Mouse (Mus musculus) regulatory T cell (primary cell): ENCODE data around the gene Gtf3c4.

ENCODE experiments used
- in situ Hi-C: fragments of 300-600 bp; cut with MboI, MseI; formaldehyde crosslinking; loops from one replicate; pipeline ENCODE4 v1.15.1; 2025; ENCODE audit warnings: high pct_unique_total_duplicates

Gene Gtf3c4

DNA sequence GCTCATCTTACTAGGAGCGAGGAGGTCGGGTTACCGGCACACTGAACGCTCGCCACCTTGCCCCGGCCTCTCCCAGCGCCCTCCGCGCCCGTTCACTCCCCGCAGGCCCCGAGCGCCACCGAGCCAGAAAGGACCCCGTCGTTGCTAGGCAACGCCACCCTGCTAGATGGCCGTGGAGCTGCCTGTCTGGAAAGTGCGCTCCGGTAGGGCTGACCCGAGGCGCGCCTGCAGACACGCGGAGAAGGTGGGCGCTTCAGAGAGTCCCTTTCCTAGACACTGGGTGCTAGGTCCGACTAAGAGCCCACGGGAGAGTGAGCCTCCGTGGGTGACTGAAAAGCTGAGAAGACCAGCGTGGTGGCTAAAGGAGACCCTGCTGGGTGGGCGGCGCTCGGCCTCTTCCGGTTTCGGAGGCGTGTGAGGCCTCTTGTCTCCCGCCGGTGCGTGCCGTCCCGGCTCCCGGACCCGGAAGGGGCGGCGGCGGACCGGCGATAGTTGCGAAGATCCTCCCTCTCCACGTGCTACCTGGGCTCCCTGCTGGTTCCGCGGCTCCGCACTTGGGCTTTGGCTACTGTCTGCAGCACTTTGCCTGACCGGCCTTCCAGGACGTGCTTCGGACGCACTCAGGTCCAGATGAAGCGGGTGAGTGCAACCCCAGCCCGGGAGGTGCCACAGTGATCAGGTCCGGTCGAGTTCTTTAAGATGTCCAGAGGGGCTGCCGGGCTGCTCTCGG is at the start of gene Gtf3c4, which contains the start of gene Ddx31:
Gtf3c4 (minus strand) TSS at position 139 of the 730 bp plus-strand sequence.
Ddx31 (plus strand) TSS at position 185 of the 730 bp plus-strand sequence.
- in situ Hi-C loops, result no loop called here

DNA sequence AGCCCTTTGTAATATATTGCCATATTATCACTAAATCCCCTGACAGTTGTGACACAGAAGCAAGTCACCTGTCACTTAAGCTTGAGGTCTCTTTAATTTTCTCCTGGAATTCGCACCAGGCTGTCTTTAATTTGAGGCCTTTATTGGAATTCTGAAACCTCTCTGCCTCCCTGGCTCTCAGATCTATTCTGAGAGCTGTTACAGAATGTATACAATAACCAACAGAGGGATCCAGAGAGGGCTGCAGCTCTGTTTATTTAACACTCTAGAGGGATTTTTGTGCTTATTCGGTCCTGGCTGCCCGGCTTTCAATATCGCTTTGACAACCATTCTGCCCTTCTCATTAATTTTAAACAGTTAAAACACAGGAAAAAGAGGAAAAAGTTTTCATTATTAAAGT is 44.8 kb upstream of the Gtf3c4 start:
- in situ Hi-C loops, result no loop called here

- in situ Hi-C loops, result no loop called here
Measured at GRCm38 (mm10) chr2:28882826-28883485, 42.8 kb upstream of the Gtf3c4 start.

- in situ Hi-C loops, result no loop called here
Measured at GRCm38 (mm10) chr2:28882047-28882446, 41.9 kb upstream of the Gtf3c4 start.

GRCm38 (mm10) chr2:28881275-28881674 is 41.1 kb upstream of the Gtf3c4 start:
- in situ Hi-C loops, result no loop called here

DNA sequence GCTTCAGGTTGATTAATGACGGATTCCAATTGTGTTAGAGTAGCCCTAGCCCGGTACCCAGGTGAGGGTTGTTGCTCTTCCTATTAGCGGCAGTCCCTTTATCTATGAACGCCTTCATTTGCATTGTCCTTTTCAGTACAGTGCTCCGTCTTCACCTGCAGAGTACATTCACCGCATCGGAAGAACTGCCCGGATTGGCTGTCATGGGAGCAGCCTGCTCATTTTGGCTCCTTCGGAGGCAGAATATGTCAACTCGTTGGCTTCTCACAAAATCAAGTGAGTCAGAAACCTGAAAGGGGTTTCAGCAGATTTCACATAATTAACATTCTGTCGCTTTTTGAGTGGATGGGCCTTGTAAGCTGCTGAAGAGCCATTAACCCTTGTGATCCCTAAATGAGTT is 35.4 kb upstream of the Gtf3c4 start:
- in situ Hi-C loops, result no loop called here

DNA sequence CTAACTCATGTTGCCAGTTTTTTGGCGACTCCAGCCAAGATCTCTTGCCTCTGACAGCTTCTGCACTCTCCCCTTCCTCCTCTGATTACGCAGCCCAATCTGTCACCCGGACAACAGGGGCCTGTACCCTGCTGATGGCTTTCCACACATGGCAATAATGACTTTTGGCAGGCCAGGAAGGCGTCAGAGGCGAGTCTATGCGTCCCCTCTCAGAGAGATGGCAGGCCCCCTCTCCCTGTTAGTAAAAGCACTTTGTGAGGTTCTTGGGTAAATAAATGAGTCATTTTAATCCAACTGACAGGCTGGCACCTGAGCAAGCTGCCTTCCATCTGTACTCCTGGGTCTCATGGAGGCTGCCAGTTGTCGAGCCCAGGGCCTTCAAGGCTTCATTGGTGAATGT is 27.3 kb upstream of the Gtf3c4 start:
- in situ Hi-C loops, result no loop called here

GRCm38 (mm10) chr2:28863857-28864256 is 23.7 kb upstream of the Gtf3c4 start:
- in situ Hi-C loops, result no loop called here

DNA sequence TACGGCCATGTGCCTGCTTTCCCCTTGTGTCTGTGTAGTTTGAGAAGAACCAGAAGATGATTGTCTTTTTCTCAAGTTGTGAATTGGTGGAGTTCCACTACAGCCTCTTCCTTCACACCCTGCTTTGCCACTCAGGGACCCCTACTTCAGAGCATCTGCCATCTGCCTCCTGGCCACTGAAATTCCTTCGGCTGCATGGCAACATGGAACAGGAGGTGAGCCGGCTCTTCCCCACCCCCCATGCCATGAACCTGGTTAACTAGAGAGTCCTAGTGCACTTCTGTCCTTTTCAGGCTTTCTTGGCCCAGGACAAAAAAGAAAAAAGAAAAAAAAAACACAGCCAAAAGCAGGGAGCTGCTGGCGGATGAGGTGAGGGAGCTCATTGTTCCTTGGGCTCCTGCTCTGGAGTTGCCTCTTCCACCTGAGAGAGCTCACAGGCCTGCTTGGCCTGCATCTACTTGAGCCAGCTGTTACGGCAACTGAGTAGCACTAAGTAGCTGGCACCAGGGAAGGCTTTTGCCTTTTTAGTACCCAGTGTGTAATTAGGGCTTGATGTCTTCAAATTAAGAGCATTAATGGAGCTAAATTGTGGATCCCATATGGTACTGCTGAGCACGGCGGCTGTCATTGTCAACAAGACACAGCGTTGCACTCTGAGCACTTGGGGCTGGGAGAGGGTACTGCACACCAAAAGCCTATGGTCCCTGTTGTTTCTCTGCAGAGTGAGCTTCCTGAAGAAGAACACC is 20.7 kb upstream of the Gtf3c4 start:
- in situ Hi-C loops, result no loop called here

DNA sequence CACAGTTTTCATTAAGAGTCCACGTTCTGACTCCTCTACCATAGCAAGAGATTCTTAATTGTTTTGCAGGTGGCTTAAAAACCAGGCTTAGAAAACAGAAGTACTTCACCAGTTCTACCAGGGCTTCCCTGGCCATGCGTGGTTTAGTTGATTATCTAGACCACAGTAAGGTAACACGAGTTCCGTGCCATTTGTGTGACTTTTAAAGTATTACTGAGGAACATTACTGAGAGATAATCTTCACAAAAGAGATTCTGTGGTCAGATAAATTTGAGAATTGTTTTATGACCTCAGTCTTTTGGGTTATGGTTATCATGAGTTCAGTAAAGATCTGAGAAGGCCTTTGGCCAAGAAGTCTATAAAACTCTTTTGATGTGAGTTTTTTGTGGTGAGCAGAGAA is 19.1 kb upstream of the Gtf3c4 start:
- in situ Hi-C loops, result no loop called here

DNA sequence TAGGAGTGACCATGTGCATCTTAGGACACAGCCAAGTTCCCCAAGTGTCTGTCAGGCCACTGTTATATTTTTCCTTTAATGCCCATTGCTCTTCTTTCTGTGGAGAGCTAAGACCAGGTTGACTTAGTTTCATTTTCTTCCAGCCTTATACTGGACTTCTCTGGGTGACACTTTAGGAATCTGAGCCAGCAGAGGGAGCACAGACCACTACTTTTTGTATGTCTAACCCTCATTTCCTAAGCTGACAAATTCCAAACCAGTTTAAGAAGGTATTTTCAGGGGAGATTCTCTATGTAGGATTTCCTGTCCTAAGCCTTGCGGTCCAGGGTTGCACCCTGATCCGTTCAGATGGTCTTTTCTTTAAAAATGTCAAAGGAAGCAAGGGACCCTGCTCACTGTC is 15.6 kb upstream of the Gtf3c4 start:
- in situ Hi-C loops, result no loop called here

DNA sequence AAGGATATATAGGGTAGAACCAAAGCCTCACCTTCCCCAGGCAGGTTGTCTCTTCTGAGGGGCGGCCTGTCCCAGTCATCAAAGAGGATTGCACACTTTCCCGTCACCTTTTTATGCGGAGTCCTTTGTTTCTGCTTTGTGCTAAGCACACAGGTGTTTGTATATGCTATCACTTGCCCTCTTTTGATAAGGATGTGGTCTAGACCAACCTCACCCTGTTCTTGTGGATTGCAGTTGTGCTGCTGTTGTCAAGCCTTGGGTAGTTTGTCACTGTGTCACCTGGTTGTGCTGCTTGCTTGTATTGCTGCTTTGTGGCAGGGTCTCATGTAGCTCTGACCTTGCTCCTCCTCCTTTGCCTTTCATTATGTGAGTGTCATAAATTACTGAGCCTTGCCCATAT is 12.4 kb upstream of the Gtf3c4 start:
- in situ Hi-C loops, result no loop called here

DNA sequence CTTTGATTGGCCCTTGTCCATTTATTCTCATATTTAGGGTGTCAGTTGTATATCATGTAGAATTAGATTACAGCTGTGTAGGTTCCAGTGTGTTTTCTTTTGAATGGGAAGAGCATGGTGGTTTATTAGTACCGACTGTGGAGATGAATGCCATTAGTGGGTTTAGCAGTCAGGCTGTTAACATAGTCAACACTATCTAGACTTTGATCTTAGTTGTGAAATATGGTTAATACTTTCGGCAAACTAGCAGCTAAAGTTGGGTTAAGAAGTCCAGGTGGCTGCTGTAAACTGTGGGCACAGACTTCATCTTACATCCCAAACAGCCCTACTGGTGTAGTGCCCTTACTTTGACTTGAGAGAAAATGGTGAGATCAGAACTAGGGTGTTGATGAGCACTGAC is 8.7 kb upstream of the Gtf3c4 start:
- in situ Hi-C loops, result no loop called here

DNA sequence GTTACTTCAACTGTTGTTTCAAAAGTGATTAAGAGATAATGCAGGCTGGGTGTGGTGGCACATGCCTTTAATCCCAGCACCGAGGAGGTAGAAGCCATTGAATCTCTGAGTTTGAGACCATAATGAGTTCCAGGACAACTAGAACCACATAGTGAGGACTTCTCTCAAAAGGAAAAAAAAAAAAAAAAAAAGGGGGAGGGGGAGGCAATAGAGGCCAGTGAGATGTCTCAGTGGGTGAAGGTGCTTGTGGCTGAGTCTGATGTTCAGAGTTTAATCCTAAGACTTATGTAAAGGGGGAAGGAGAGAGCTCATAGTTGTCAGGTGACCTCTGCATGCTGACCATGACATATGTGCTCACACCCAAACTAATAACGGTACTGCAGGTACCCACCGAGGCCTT is 1.9 kb upstream of the Gtf3c4 start:
- in situ Hi-C loops, result no loop called here

DNA sequence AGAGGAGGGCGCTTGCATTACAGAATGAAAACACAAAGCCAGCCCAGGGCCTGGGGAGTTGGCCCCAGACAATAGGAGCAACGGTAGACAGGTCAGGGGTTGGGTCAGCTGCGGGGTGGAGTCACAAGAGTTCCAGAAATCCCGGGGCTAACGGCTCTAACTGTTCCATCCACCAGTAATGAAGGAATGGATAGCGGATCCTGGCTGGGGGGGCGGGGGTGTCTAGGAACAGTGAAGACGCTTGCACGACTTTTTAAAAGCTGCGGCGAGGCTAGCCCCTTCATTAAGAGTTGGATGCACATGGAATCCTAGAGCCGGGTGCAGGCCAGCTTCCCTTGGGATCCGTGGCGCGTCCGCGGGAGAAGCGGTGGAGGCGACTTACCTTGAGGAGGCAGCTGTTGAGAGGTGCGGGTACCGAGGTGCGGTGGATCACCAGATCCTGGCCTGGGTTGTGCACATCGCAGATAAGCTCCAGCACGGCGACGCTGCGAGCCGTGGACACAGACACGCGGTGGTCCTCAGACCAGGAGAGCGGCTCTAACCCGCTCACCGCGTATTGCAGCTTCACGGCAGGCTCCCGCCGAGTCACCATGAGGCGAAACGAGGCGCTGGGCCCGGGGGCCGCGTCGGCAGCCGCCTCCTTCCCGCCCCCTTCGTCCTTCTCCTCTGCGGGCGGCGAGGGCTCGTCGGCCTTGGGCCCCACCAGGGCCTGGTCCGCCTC is 499 bp downstream of the Gtf3c4 start:
- in situ Hi-C loops, result no loop called here

- in situ Hi-C loops, result no loop called here
Measured at GRCm38 (mm10) chr2:28836181-28836940, 3.8 kb downstream of the Gtf3c4 start.

- in situ Hi-C loops, result no loop called here
Measured at GRCm38 (mm10) chr2:28829265-28829664, 10.9 kb downstream of the Gtf3c4 start.

- in situ Hi-C loops, result no loop called here
Measured at GRCm38 (mm10) chr2:28818866-28819265, 21.3 kb downstream of the Gtf3c4 start.

DNA sequence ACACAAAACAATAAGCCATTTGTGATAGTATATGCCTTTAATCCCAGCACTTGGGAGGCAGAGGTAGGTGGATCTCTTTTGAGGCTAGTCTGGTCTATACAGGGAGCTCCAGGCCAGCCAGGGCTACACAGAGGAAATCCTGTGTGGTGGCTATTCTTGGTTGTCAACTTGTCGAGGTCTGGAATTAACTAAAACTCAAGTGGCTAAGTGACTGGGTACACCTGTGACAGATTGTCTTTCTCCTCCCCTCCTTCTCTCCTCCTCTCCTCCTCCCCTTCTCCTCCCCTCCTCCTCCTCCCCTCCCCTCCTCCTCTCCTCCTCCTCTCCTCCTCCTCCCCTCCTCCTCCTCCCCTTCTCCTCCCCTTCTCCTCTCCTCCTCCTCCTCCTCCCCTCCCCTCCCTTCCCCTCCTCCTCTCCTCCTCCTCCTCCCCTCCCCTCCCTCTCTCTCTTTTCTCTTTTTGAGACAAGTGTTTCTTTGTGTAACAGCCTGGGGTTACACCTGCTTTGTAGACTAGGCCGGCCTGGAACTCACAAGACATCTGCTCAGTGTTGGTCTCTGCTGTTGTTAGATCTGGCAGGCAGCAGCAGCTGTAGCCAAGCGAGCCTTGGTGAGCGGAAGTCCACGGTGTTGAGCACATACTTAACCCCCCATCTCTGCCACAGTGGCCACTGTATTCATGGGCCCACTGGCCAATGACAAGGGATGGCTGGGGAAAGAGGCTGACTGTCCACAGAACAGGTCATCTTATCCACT is 29.7 kb downstream of the Gtf3c4 start:
- in situ Hi-C loops, result no loop called here

GRCm38 (mm10) chr2:28808841-28809240 is 31.3 kb downstream of the Gtf3c4 start:
- in situ Hi-C loops, result no loop called here
